ENCODE assay signal across 29 mouse cellular contexts in genomic region chr1:130993574-130994154, GRCm38 (mm10). TPM values are rescaled to one million over a fixed set of nuclear protein-coding genes. Genes with fewer than 3 reads are reported as not detected.
DNase-seq lines count a peak whose midpoint lies in the region; ATAC-seq lines count a peak whose summit lies in the region.
"Had no signal": no experiment of that assay in that cellular context is flagged by ENCODE, and none has a peak within 500 bp of the region (broad histone marks: within the 10 kb centered on the region; RNA-seq: fewer than 3 reads in every experiment).

No protein-coding gene starts in this region.

- intact Hi-C loops in gastrocnemius, postnatal 14 days (cut with DNase I; ENCODE audit: low total_unique reads), result no loop called here

- no peak for DNase-seq in frontal cortex, postnatal 14 days (ENCODE audit: low spot score in 2 of 2)
- peak; percentile 92 for DNase-seq in CD4-positive helper T cell, adult 2 months (ENCODE audit: low read depth, low spot score)
- DNase-seq in T-cell, adult 2 months (ENCODE audit: low spot score), result peak; percentile 73
- DNase-seq in gastrocnemius, postnatal 14 days, result no peak
- DNase-seq in adrenal gland, adult 8-10 months, result no peak
- DNase-seq in neural tube, embryonic 10.5 days (ENCODE audit: extremely low spot score, low spot score), result no peak
- DNase-seq: adrenal gland, postnatal 25 days; B cell, adult 2 months; cerebellum, adult 2 months; cerebellum, postnatal 10 days; embryo, embryonic 11 days; heart, postnatal 36 days; kidney, adult 18-20 months had no signal

- peak; percentile 50; the same call in 1 of the 2 replicates for ATAC-seq in frontal cortex, adult (ENCODE audit: low TSS enrichment)
- ATAC-seq in inflammation-experienced regulatory T-cells, adult 6 months, result peak; percentile 90
- ATAC-seq: forebrain, embryonic 16.5 days; hindbrain, embryonic 16.5 days; intestine, embryonic 15.5 days had no signal

RNA-seq across cellular contexts. Expression of gene Il10, which starts 26.0 kb away (rescaled TPM):
- 10 to 100 TPM in 1 of 3 experiments, 1 to 10 TPM in 2; 7.5 to 13.6 (median 8.0) TPM for polyA plus RNA-seq in inflammation-experienced regulatory T-cells, adult 6 months (2017; shearing (Covaris generic))
- total RNA-seq in gastrocnemius, postnatal 14 days (2021), result not detected
- under 1 TPM in 1 of 4 experiments, not detected in 3; 0.30 TPM for total RNA-seq in adrenal gland, adult 8-10 months (2022)
- total RNA-seq: adrenal gland, adult 18-20 months; adrenal gland, postnatal 25 days; common myeloid progenitor, adult 5-6 weeks; G1E; gastrocnemius, adult 8-10 months; gastrocnemius, postnatal 4 days; heart, adult 8-10 months; heart, postnatal 36 days had no signal
- polyA plus RNA-seq: cerebellum, adult 2 months; embryonic facial prominence, embryonic 12.5 days; forebrain, embryonic 11.5 days; G1E; heart, embryonic 13.5 days; heart, postnatal 0 days; hindbrain, embryonic 11.5 days; hindbrain, embryonic 16.5 days; intestine, embryonic 15.5 days had no signal

RNA-seq across cellular contexts. Expression of gene Il19, which starts 53.7 kb away (rescaled TPM):
- under 1 TPM in 1 of 3 experiments, not detected in 2; 0.35 TPM for polyA plus RNA-seq in inflammation-experienced regulatory T-cells, adult 6 months (2017; shearing (Covaris generic))
- total RNA-seq in gastrocnemius, postnatal 14 days (2021), result not detected
- total RNA-seq in adrenal gland, adult 8-10 months (2022), result not detected
- total RNA-seq: adrenal gland, adult 18-20 months; adrenal gland, postnatal 25 days; common myeloid progenitor, adult 5-6 weeks; G1E; gastrocnemius, postnatal 4 days; heart, adult 8-10 months; heart, postnatal 36 days had no signal
- polyA plus RNA-seq: forebrain, embryonic 11.5 days; forebrain, embryonic 16.5 days; G1E; heart, embryonic 13.5 days; heart, postnatal 0 days; hindbrain, embryonic 11.5 days; hindbrain, embryonic 16.5 days had no signal

Comparison
In these comparisons a context has a peak if more than half of its experiments do, and no peak if none do; other contexts are left out.
1. DNase-seq: peak in CD4-positive helper T cell, adult 2 months (single experiment) and T-cell, adult 2 months (single experiment); none in frontal cortex, postnatal 14 days (0 of 2), gastrocnemius, postnatal 14 days (single experiment), adrenal gland, adult 8-10 months (single experiment) and neural tube, embryonic 10.5 days (single experiment).